Comparison of ENCODE assay signal across 8 mouse cellular contexts in genomic region chr3:69125461-69125860, GRCm38 (mm10). TPM values are rescaled to one million over a fixed set of nuclear protein-coding genes. Genes with fewer than 3 reads are reported as not detected.
DNase-seq lines count a peak whose midpoint lies in the region; ATAC-seq and TF ChIP-seq lines count a peak whose summit lies in the region.

No protein-coding gene starts in this region.

- intact Hi-C loops in heart, postnatal 36 days (cut with DNase I), result loop anchor here (5.0 to 10.0 kb wide), 3 partner anchors 192 to 597 kb away; partner anchors contain the start of genes Nmd3 and Ppm1l

- peak overlapping the region; percentile 83 for H3K4me2 ChIP-seq in heart, embryonic 16.5 days (ENCODE audit: low read depth, low read length)
- H3K4me2 ChIP-seq in hindbrain, embryonic 14.5 days (replicated peaks), result peak overlapping the region; percentile 74
- H3K4me2 ChIP-seq in midbrain, embryonic 13.5 days (replicated peaks), result peak overlapping the region; percentile 73

- TF ChIP-seq CTCF in bone marrow macrophage, adult 2 months (IDR thresholded peaks at IDR 0.05; ENCODE audit: low read depth, low read length), result no peak

- no peak for TF ChIP-seq POLR2A in bone marrow macrophage, adult 2 months (IDR thresholded peaks at IDR 0.05; ENCODE audit: borderline replicate concordance, low read depth, low read length)

- H3K4me3 ChIP-seq in heart, embryonic 16.5 days (ENCODE audit: low read length), result peak overlapping the region; percentile 92
- peak overlapping the region; percentile 91 for H3K4me3 ChIP-seq in bone marrow macrophage, adult 2 months (ENCODE audit: insufficient read depth, low read length)
- peak overlapping the region; percentile 82 for H3K4me3 ChIP-seq in hindbrain, embryonic 14.5 days (replicated peaks; ENCODE audit: low read length)
- peak overlapping the region; percentile 95 for H3K4me3 ChIP-seq in midbrain, embryonic 13.5 days (replicated peaks)

- 18% methylated on average over 4 of the region's 4 CpGs for WGBS in heart, embryonic 16.5 days
- WGBS in hindbrain, embryonic 14.5 days, result 21% methylated on average over 4 of the region's 4 CpGs
- 14% methylated on average over 4 of the region's 4 CpGs for WGBS in midbrain, embryonic 13.5 days

- no peaks in the 10 kb centered on the region for H3K36me3 ChIP-seq in heart, embryonic 16.5 days (ENCODE audit: control insufficient read depth, insufficient read depth)
- H3K36me3 ChIP-seq in hindbrain, embryonic 14.5 days (replicated peaks; ENCODE audit: control insufficient read depth, insufficient read depth), result no peaks in the 10 kb centered on the region
- no peaks in the 10 kb centered on the region for H3K36me3 ChIP-seq in midbrain, embryonic 13.5 days

- H3K27ac ChIP-seq in heart, embryonic 16.5 days (ENCODE audit: low read length), result peak overlapping the region; percentile 96
- peak overlapping the region; percentile 79; the same call in 1 of the 2 replicates for H3K27ac ChIP-seq in bone marrow macrophage, adult 2 months (ENCODE audit: insufficient read depth, low read depth, low read length)
- H3K27ac ChIP-seq in hindbrain, embryonic 14.5 days, result peak overlapping the region; percentile 95; the same call in 1 of the 2 replicates
- no peak overlapping the region for H3K27ac ChIP-seq in midbrain, embryonic 13.5 days

- peak overlapping the region; percentile 91 for H3K9ac ChIP-seq in heart, embryonic 16.5 days (ENCODE audit: low read length)
- H3K9ac ChIP-seq in hindbrain, embryonic 14.5 days, result peak overlapping the region; percentile 91
- peak overlapping the region; percentile 94 for H3K9ac ChIP-seq in midbrain, embryonic 13.5 days (replicated peaks)

- no peak for ATAC-seq in heart, embryonic 16.5 days (replicated peaks; ENCODE audit: extremely low read depth, insufficient read depth, low FRiP score)
- ATAC-seq in hindbrain, embryonic 14.5 days (ENCODE audit: low FRiP score), result no peak
- no peak for ATAC-seq in midbrain, embryonic 13.5 days

- DNase-seq in heart, postnatal 36 days, result no peak
- no peak for DNase-seq in hindbrain, embryonic 14.5 days (ENCODE audit: low spot score)
- DNase-seq in layer of hippocampus, postnatal 14 days (ENCODE audit: low spot score in 2 of 2), result no peak
- DNase-seq in kidney, postnatal 4 days, result no peak
- no peak for DNase-seq in kidney, adult 18-20 months

- no peaks in the 10 kb centered on the region for H3K27me3 ChIP-seq in heart, embryonic 16.5 days (ENCODE audit: control insufficient read depth, insufficient read depth, low read length)
- 0 out of 2 replicates have a peak, but pooled peaks cover 3% of the 10 kb centered on the region for H3K27me3 ChIP-seq in hindbrain, embryonic 14.5 days (ENCODE audit: control insufficient read depth, insufficient read depth, low read length)
- H3K27me3 ChIP-seq in midbrain, embryonic 13.5 days, result peaks cover 3% of the 10 kb centered on the region; the same call in 1 of the 2 replicates

- H3K4me1 ChIP-seq in heart, embryonic 16.5 days (ENCODE audit: control insufficient read depth, insufficient read depth, low read length), result peaks cover 16% of the 10 kb centered on the region
- H3K4me1 ChIP-seq in bone marrow macrophage, adult 2 months (ENCODE audit: control insufficient read depth, insufficient read depth, low read length), result peaks cover 12% of the 10 kb centered on the region
- peaks cover 22% of the 10 kb centered on the region for H3K4me1 ChIP-seq in hindbrain, embryonic 14.5 days (replicated peaks; ENCODE audit: control insufficient read depth, insufficient read depth, low read length)
- peaks cover 25% of the 10 kb centered on the region for H3K4me1 ChIP-seq in midbrain, embryonic 13.5 days (replicated peaks)

- H3K9me3 ChIP-seq in heart, embryonic 16.5 days (replicated peaks; ENCODE audit: control insufficient read depth, low read length), result no peaks in the 10 kb centered on the region
- no peaks in the 10 kb centered on the region for H3K9me3 ChIP-seq in hindbrain, embryonic 14.5 days (ENCODE audit: control insufficient read depth, low read length)
- no peaks in the 10 kb centered on the region for H3K9me3 ChIP-seq in midbrain, embryonic 13.5 days

RNA-seq across cellular contexts. Expression of gene Kpna4, which starts 1.5 kb away (rescaled TPM):
- 23.3 and 23.7 TPM in 2 replicates for polyA plus RNA-seq in heart, embryonic 16.5 days (2015; fragmentation: Nextera tagmentation; extraction: Ambion mirVana)
- 10 to 100 TPM; 86.3 to 95.6 TPM for total RNA-seq in heart, postnatal 36 days (2021)
- 39.5 TPM in 2 replicates for polyA plus RNA-seq in bone marrow macrophage, adult 2 months (2012; ENCODE audit: insufficient read depth, insufficient read length, missing spikeins)
- polyA plus RNA-seq in hindbrain, embryonic 14.5 days (2014; fragmentation: Nextera tagmentation; extraction: Ambion mirVana), result 40.9 and 49.1 TPM in 2 replicates
- polyA plus RNA-seq in midbrain, embryonic 13.5 days (2015; fragmentation: Nextera tagmentation; extraction: Ambion mirVana), result 35.4 and 38.6 TPM in 2 replicates
- 10 to 100 TPM; 67.6 to 74.6 TPM for total RNA-seq in layer of hippocampus, postnatal 14 days (2021)
